Comparison of ENCODE assay signal across 24 mouse cellular contexts in the genomic region with DNA sequence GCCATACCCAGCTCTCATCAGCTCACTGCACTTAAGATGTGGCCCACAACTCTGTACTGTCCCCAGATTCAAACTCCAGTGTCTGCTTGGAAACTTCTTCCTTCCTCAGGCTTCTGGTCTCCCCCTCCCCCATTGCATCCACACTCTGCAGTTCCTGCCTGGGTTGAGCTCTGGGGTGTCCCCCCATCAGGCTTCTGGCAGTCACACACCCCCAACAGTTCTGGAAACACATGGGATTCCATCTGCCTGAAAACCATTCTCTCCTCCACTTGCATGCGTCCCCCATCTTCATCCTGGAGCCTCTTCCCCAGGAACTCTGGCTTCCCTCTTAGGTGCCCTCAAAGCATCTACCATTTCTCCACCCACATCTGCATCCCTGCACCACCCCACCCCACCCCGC. TPM values are rescaled to one million over a fixed set of nuclear protein-coding genes. Genes with fewer than 3 reads are reported as not detected.
"Had no signal": no experiment of that assay in that cellular context is flagged by ENCODE, and none has a peak within 500 bp of the region (broad histone marks: within the 10 kb centered on the region; RNA-seq: fewer than 3 reads in every experiment).

No protein-coding gene starts in this region.

- DNase-seq: kidney, adult 8-10 months; kidney, postnatal 10 days; kidney, postnatal 36 days; liver, embryonic 13.5 days; lung, adult 2 months; lung, postnatal 14 days; lung, postnatal 4 days; midbrain, embryonic 14.5 days; retina, postnatal 1 day; right cerebral cortex, postnatal 25 days; spleen, adult 18-20 months; thymus, adult 2 months; thymus, postnatal 14 days; thymus, postnatal 4 days had no signal

- H3K4me1 ChIP-seq: liver, embryonic 13.5 days; neural tube, embryonic 13.5 days had no signal

- H3K27ac ChIP-seq: kidney, embryonic 15.5 days; left cerebral cortex, adult 2 months; liver, embryonic 13.5 days; neural tube, embryonic 13.5 days; stomach, postnatal 0 days had no signal

- H3K4me2 ChIP-seq: kidney, embryonic 15.5 days; liver, embryonic 13.5 days; midbrain, embryonic 11.5 days; neural tube, embryonic 13.5 days had no signal

- H3K4me3 ChIP-seq: kidney, embryonic 15.5 days; left cerebral cortex, adult 2 months; liver, embryonic 13.5 days; neural tube, embryonic 13.5 days had no signal

- H3K27me3 ChIP-seq: kidney, embryonic 15.5 days; liver, embryonic 13.5 days; neural tube, embryonic 13.5 days had no signal

RNA-seq across cellular contexts. Expression of a gene that starts 45.3 kb away (rescaled TPM):
- total RNA-seq: layer of hippocampus, postnatal 14 days; left cerebral cortex, adult 2 months; left cerebral cortex, postnatal 10 days; left cerebral cortex, postnatal 36 days; liver, adult 2 months; megakaryocyte-erythroid progenitor cell, adult 5-6 weeks had no signal
- polyA plus RNA-seq: liver, adult 2 months had no signal
